Mouse (Mus musculus): Measurements from ENCODE around the gene Sdc4. TPM values are rescaled to one million over a fixed set of nuclear protein-coding genes. Genes with fewer than 3 reads are reported as not detected.

The Sdc4 gene
- polyA plus RNA-seq (2015; fragmentation: Nextera tagmentation; extraction: Ambion mirVana), result 6.7 and 7.1 TPM in 2 replicates

GRCm38 (mm10) chr2:164443460-164444000 lies at the start of gene Sdc4:
Sdc4 (minus strand) TSS chr2:164443887.
- H3K27ac ChIP-seq, result no peak within 1 kb of the TSS
- peak within 1 kb of the TSS; percentile 57 for H3K4me3 ChIP-seq
- peak; percentile 37; the same call in 1 of the 2 replicates for ATAC-seq (replicated peaks)
- no peaks in the 10 kb centered on the region for H3K36me3 ChIP-seq (replicated peaks)
- H3K9me3 ChIP-seq, result no peaks in the 10 kb centered on the region
- peak within 1 kb of the TSS; percentile 98 for H3K4me2 ChIP-seq
- 7% methylated on average over 18 of the region's 18 CpGs for WGBS
- H3K9ac ChIP-seq, result peak within 1 kb of the TSS; percentile 55
- H3K27me3 ChIP-seq (replicated peaks), result peaks cover 14% of the 10 kb centered on the region; the same call in 1 of the 2 replicates
- peaks cover 20% of the 10 kb centered on the region for H3K4me1 ChIP-seq

- peaks cover 16% of the 10 kb centered on the region for H3K4me1 ChIP-seq
- 67% methylated on average over 9 of the region's 9 CpGs for WGBS
- H3K36me3 ChIP-seq (replicated peaks), result no peaks in the 10 kb centered on the region; the same call in 1 of the 2 replicates
- no peak overlapping the region for H3K4me3 ChIP-seq
- no peaks in the 10 kb centered on the region for H3K9me3 ChIP-seq
- peaks cover 10% of the 10 kb centered on the region for H3K27me3 ChIP-seq (replicated peaks)
- no peak overlapping the region for H3K9ac ChIP-seq
- H3K4me2 ChIP-seq, result no peak overlapping the region
- H3K27ac ChIP-seq, result no peak overlapping the region
- ATAC-seq (replicated peaks), result no peak
Observed at GRCm38 (mm10) chr2:164487812-164488211, 44.1 kb upstream of the Sdc4 start.

GRCm38 (mm10) chr2:164487115-164487527 lies 43.4 kb upstream of the Sdc4 start:
- Histone ChIP-seq H3K9ac (peak overlapping the region; percentile 63), H3K4me2 (peak overlapping the region; percentile 99), H3K9me3 (no peaks in the 10 kb centered on the region), H3K36me3 (replicated peaks) (no peaks in the 10 kb centered on the region; the same call in 1 of the 2 replicates), H3K4me3 (peak overlapping the region; percentile 61), H3K27ac (no peak overlapping the region), H3K27me3 (replicated peaks) (peaks cover 10% of the 10 kb centered on the region), H3K4me1 (peaks cover 16% of the 10 kb centered on the region)
- 14% methylated on average over 11 of the region's 11 CpGs for WGBS
- ATAC-seq (replicated peaks), result no peak

- Histone ChIP-seq H3K27ac (no peak overlapping the region), H3K4me2 (peak overlapping the region; percentile 99), H3K4me1 (peaks cover 16% of the 10 kb centered on the region), H3K36me3 (replicated peaks) (no peaks in the 10 kb centered on the region; the same call in 1 of the 2 replicates), H3K9me3 (no peaks in the 10 kb centered on the region), H3K27me3 (replicated peaks) (peaks cover 10% of the 10 kb centered on the region), H3K9ac (peak overlapping the region; percentile 63), H3K4me3 (peak overlapping the region; percentile 61)
- WGBS, result under 1% methylated on average over 80 of the region's 90 CpGs
- peak; percentile 85 for ATAC-seq (replicated peaks)
Observed at GRCm38 (mm10) chr2:164486258-164487114, 42.8 kb upstream of the Sdc4 start.

GRCm38 (mm10) chr2:164485681-164486257 lies 42.1 kb upstream of the Sdc4 start, which contains the start of gene Dbndd2:
Dbndd2 (plus strand) TSS chr2:164486106.
- H3K4me1 ChIP-seq, result peaks cover 16% of the 10 kb centered on the region
- H3K27me3 ChIP-seq (replicated peaks), result peaks cover 10% of the 10 kb centered on the region
- no peaks in the 10 kb centered on the region; the same call in 1 of the 2 replicates for H3K36me3 ChIP-seq (replicated peaks)
- H3K27ac ChIP-seq, result no peak within 1 kb of the TSS
- WGBS, result 2% methylated on average over 26 of the region's 26 CpGs
- ATAC-seq (replicated peaks), result peak; percentile 67
- peak within 1 kb of the TSS; percentile 61 for H3K4me3 ChIP-seq
- H3K9me3 ChIP-seq, result no peaks in the 10 kb centered on the region
- peak within 1 kb of the TSS; percentile 99 for H3K4me2 ChIP-seq
- peak within 1 kb of the TSS; percentile 63 for H3K9ac ChIP-seq

GRCm38 (mm10) chr2:164473624-164474023 lies 29.9 kb upstream of the Sdc4 start, which contains the start of gene Trp53tg5:
Trp53tg5 (minus strand) TSS chr2:164473724.
- Histone ChIP-seq H3K9me3 (no peaks in the 10 kb centered on the region), H3K4me1 (no peaks in the 10 kb centered on the region), H3K4me3 (no peak within 1 kb of the TSS), H3K36me3 (replicated peaks) (peaks cover 12% of the 10 kb centered on the region; the same call in 1 of the 2 replicates), H3K9ac (no peak within 1 kb of the TSS), H3K27ac (no peak within 1 kb of the TSS), H3K27me3 (replicated peaks) (no peaks in the 10 kb centered on the region), H3K4me2 (no peak within 1 kb of the TSS)
- ATAC-seq (replicated peaks), result no peak
- 89% methylated on average over 6 of the region's 6 CpGs for WGBS

- H3K27ac ChIP-seq, result no peak overlapping the region
- H3K9me3 ChIP-seq, result no peaks in the 10 kb centered on the region
- WGBS, result 33% methylated on average over 10 of the region's 10 CpGs
- no peak for ATAC-seq (replicated peaks)
- no peak overlapping the region for H3K4me3 ChIP-seq
- H3K4me1 ChIP-seq, result no peaks in the 10 kb centered on the region
- peaks cover 21% of the 10 kb centered on the region for H3K36me3 ChIP-seq (replicated peaks)
- H3K27me3 ChIP-seq (replicated peaks), result no peaks in the 10 kb centered on the region
- no peak overlapping the region for H3K9ac ChIP-seq
- no peak overlapping the region for H3K4me2 ChIP-seq
Observed at GRCm38 (mm10) chr2:164470254-164470653, 26.6 kb upstream of the Sdc4 start.

- H3K36me3 ChIP-seq (replicated peaks), result peaks cover 24% of the 10 kb centered on the region
- no peak overlapping the region for H3K27ac ChIP-seq
- ATAC-seq (replicated peaks), result no peak
- peaks cover 14% of the 10 kb centered on the region for H3K4me1 ChIP-seq
- no peaks in the 10 kb centered on the region for H3K9me3 ChIP-seq
- H3K9ac ChIP-seq, result no peak overlapping the region
- no peak overlapping the region for H3K4me3 ChIP-seq
- WGBS, result 86% methylated on average over 5 of the region's 5 CpGs
- H3K27me3 ChIP-seq (replicated peaks), result no peaks in the 10 kb centered on the region
- no peak overlapping the region for H3K4me2 ChIP-seq
Observed at GRCm38 (mm10) chr2:164466787-164467186, 23.1 kb upstream of the Sdc4 start.

- peaks cover 24% of the 10 kb centered on the region for H3K36me3 ChIP-seq (replicated peaks)
- no peak overlapping the region for H3K4me2 ChIP-seq
- peaks cover 16% of the 10 kb centered on the region for H3K4me1 ChIP-seq
- no peak overlapping the region for H3K4me3 ChIP-seq
- ATAC-seq (replicated peaks), result no peak
- no peaks in the 10 kb centered on the region for H3K9me3 ChIP-seq
- H3K27me3 ChIP-seq (replicated peaks), result no peaks in the 10 kb centered on the region
- no peak overlapping the region for H3K27ac ChIP-seq
- no peak overlapping the region for H3K9ac ChIP-seq
Observed at GRCm38 (mm10) chr2:164465161-164465560, 21.5 kb upstream of the Sdc4 start.

- H3K4me3 ChIP-seq, result peak within 1 kb of the TSS; percentile 63
- peak within 1 kb of the TSS; percentile 63 for H3K4me2 ChIP-seq
- ATAC-seq (replicated peaks), result peak; percentile 99
- peaks cover 5% of the 10 kb centered on the region; the same call in 1 of the 2 replicates for H3K36me3 ChIP-seq (replicated peaks)
- no peaks in the 10 kb centered on the region for H3K9me3 ChIP-seq
- WGBS, result under 1% methylated on average over 79 of the region's 79 CpGs
- peak within 1 kb of the TSS; percentile 71 for H3K9ac ChIP-seq
- peaks cover 22% of the 10 kb centered on the region for H3K4me1 ChIP-seq
- H3K27me3 ChIP-seq (replicated peaks), result no peaks in the 10 kb centered on the region
- peak within 1 kb of the TSS; percentile 94 for H3K27ac ChIP-seq
Observed at GRCm38 (mm10) chr2:164460745-164461551, 17.3 kb upstream of the Sdc4 start, which contains the start of gene Gm20458. Gm20458 (plus strand) TSS chr2:164460967.

- H3K9ac ChIP-seq, result no peak overlapping the region
- no peak overlapping the region for H3K4me3 ChIP-seq
- no peak overlapping the region for H3K4me2 ChIP-seq
- WGBS, result 89% methylated on average over 8 of the region's 8 CpGs
- peaks cover 22% of the 10 kb centered on the region for H3K4me1 ChIP-seq
- H3K36me3 ChIP-seq (replicated peaks), result peaks cover 3% of the 10 kb centered on the region; the same call in 1 of the 2 replicates
- no peaks in the 10 kb centered on the region for H3K9me3 ChIP-seq
- H3K27ac ChIP-seq, result no peak overlapping the region
- no peak for ATAC-seq (replicated peaks)
- no peaks in the 10 kb centered on the region; the same call in 1 of the 2 replicates for H3K27me3 ChIP-seq (replicated peaks)
Observed at GRCm38 (mm10) chr2:164458535-164458934, 14.8 kb upstream of the Sdc4 start.

All from midbrain, embryonic 15.5 days (tissue).